Mouse (Mus musculus) kidney, adult 18-20 months (tissue): ENCODE measurements around the gene Uts2r.

Experiments
- DNase-seq: peaks from one replicate; pipeline ENCODE4 v3.0.0; 2021

Uts2r gene

GRCm38 (mm10) chr11:121159971-121160370 lies at the start of gene Uts2r:
Gene Uts2r (plus strand): TSS chr11:121160271.
- no peak for DNase-seq

GRCm38 (mm10) chr11:121111051-121111450 lies 49.0 kb upstream of the Uts2r start:
- DNase-seq, result no peak

GRCm38 (mm10) chr11:121111601-121112000 lies 48.5 kb upstream of the Uts2r start:
- DNase-seq, result no peak

- DNase-seq, result peak; percentile 31
These were observed 47.8 kb upstream of the Uts2r start for GRCm38 (mm10) chr11:121112091-121112775.

- no peak for DNase-seq
These were observed 42.0 kb upstream of the Uts2r start for GRCm38 (mm10) chr11:121118106-121118505.

- no peak for DNase-seq
These were observed 41.5 kb upstream of the Uts2r start, which contains the start of gene Tex19.2 for GRCm38 (mm10) chr11:121118577-121118976. Gene Tex19.2 (minus strand): TSS chr11:121118677.

GRCm38 (mm10) chr11:121121151-121121550 lies 38.9 kb upstream of the Uts2r start:
- no peak for DNase-seq

- DNase-seq, result no peak
These were observed 37.9 kb upstream of the Uts2r start for GRCm38 (mm10) chr11:121122024-121122670.

- no peak for DNase-seq
These were observed 36.6 kb upstream of the Uts2r start for GRCm38 (mm10) chr11:121123438-121123837.

GRCm38 (mm10) chr11:121125522-121126172 lies 34.4 kb upstream of the Uts2r start:
- no peak for DNase-seq

GRCm38 (mm10) chr11:121126395-121126794 lies 33.7 kb upstream of the Uts2r start:
- DNase-seq, result no peak

GRCm38 (mm10) chr11:121127441-121127840 lies 32.6 kb upstream of the Uts2r start:
- no peak for DNase-seq

GRCm38 (mm10) chr11:121129616-121130015 lies 30.5 kb upstream of the Uts2r start:
- no peak for DNase-seq

GRCm38 (mm10) chr11:121134600-121134999 lies 25.5 kb upstream of the Uts2r start:
- no peak for DNase-seq

- DNase-seq, result no peak
These were observed 22.4 kb upstream of the Uts2r start for GRCm38 (mm10) chr11:121137682-121138081.

GRCm38 (mm10) chr11:121138732-121139131 lies 21.3 kb upstream of the Uts2r start:
- peak; percentile 20 for DNase-seq

- no peak for DNase-seq
These were observed 16.6 kb upstream of the Uts2r start for GRCm38 (mm10) chr11:121143325-121144015.

GRCm38 (mm10) chr11:121145865-121146264 lies 14.2 kb upstream of the Uts2r start, which contains the start of gene Tex19.1:
Gene Tex19.1 (plus strand): TSS chr11:121146143.
- no peak for DNase-seq

- DNase-seq, result no peak
These were observed 11.9 kb upstream of the Uts2r start for GRCm38 (mm10) chr11:121148193-121148592.

- DNase-seq, result no peak
These were observed 5.9 kb upstream of the Uts2r start for GRCm38 (mm10) chr11:121154203-121154602.

- DNase-seq, result peak; percentile 21
These were observed 3.6 kb upstream of the Uts2r start for GRCm38 (mm10) chr11:121156411-121156891.

GRCm38 (mm10) chr11:121160636-121161346 lies 720 bp downstream of the Uts2r start:
- no peak for DNase-seq
